Mouse (Mus musculus): ENCODE measurements at regions not wholly inside any gene's neighbourhood (a gene's known extent, or its start where the extent isn't known, plus 50 kb on each side); places are given as distances from the start of the nearest gene placed in this dataset.

DNA sequence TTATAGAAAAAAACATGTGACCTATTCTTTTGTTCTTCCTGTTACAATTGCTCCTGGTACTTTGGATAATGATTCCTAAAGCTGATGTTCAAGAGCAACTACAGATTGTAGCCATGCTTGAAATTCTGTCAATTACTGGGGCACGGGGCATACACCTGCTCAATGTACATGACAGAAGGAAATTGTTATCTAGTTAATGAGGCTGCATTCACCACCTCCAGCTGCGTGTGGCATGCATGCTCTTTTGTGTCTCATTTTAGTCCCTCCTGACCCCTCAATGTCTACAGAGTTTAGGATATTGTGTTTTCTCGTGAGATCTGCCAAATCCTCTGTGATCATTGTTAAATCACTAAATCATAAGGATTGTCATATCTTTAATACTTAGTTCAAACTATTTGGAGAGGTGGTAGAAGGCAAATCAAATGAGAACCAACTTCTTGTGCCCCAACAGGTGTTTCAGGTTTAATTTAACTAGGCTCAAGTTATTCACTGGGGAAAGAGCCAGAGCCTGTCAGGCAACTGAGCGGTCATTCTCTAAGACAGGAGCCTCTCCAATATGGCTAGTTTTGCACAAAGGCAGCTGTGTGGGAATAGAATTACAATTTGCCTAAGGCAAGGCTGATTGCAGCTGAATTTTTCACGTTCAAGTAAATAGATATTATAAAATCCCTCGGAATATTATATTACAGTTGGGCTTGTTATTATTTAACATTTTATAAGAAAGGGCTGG lies 289.9 kb upstream of the Mmadhc start:
- no peaks in the 10 kb centered on the region for H3K9me3 ChIP-seq (ENCODE audit: control insufficient read depth, low read length)
- H3K36me3 ChIP-seq (replicated peaks; ENCODE audit: control insufficient read depth, insufficient read depth), result no peaks in the 10 kb centered on the region
- H3K4me2 ChIP-seq (replicated peaks), result no peak overlapping the region
- DNase-seq (ENCODE audit: low spot score), result no peak
- no peaks in the 10 kb centered on the region for H3K27me3 ChIP-seq (ENCODE audit: control insufficient read depth, insufficient read depth, low read length)
- H3K4me1 ChIP-seq (replicated peaks; ENCODE audit: control insufficient read depth, insufficient read depth, low read length), result 0 out of 2 replicates have a peak, but pooled peaks cover 3% of the 10 kb centered on the region
- no peak overlapping the region for H3K4me3 ChIP-seq (replicated peaks; ENCODE audit: low read length)
- no peak overlapping the region for H3K27ac ChIP-seq
- 49% methylated on average over 6 of the region's 6 CpGs for WGBS
- no peak for ATAC-seq (ENCODE audit: low FRiP score)
- no peak overlapping the region for H3K9ac ChIP-seq

DNA sequence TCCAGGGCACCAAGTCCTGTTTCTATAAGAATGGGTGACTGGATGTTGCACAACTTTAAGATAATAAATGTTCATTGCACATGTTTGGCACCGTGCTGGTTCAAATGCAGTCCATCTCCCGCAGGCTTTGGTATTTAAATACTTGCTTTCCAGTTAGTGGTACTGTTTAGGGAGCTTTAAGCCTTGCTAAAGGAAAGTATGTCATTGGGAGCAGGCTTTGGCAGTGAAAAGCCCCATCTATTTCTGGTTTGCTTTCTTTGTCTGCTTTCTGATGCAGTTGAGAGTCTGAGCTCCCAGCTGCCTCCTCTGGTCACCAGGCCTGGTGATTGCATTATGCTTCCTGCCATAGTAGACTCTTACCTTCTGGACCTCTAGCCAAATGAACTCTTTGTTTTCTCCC lies 283.0 kb upstream of the Mmadhc start:
- H3K36me3 ChIP-seq (replicated peaks; ENCODE audit: control insufficient read depth, insufficient read depth), result no peaks in the 10 kb centered on the region
- no peak overlapping the region for H3K9ac ChIP-seq
- no peak for DNase-seq (ENCODE audit: low spot score)
- no peaks in the 10 kb centered on the region for H3K9me3 ChIP-seq (ENCODE audit: control insufficient read depth, low read length)
- no peak overlapping the region for H3K4me3 ChIP-seq (replicated peaks; ENCODE audit: low read length)
- ATAC-seq (ENCODE audit: low FRiP score), result no peak
- WGBS, result 86% methylated on average over 2 of the region's 2 CpGs
- H3K4me1 ChIP-seq (replicated peaks; ENCODE audit: control insufficient read depth, insufficient read depth, low read length), result no peaks in the 10 kb centered on the region
- no peaks in the 10 kb centered on the region for H3K27me3 ChIP-seq (ENCODE audit: control insufficient read depth, insufficient read depth, low read length)
- H3K4me2 ChIP-seq (replicated peaks), result no peak overlapping the region
- no peak overlapping the region for H3K27ac ChIP-seq

DNA sequence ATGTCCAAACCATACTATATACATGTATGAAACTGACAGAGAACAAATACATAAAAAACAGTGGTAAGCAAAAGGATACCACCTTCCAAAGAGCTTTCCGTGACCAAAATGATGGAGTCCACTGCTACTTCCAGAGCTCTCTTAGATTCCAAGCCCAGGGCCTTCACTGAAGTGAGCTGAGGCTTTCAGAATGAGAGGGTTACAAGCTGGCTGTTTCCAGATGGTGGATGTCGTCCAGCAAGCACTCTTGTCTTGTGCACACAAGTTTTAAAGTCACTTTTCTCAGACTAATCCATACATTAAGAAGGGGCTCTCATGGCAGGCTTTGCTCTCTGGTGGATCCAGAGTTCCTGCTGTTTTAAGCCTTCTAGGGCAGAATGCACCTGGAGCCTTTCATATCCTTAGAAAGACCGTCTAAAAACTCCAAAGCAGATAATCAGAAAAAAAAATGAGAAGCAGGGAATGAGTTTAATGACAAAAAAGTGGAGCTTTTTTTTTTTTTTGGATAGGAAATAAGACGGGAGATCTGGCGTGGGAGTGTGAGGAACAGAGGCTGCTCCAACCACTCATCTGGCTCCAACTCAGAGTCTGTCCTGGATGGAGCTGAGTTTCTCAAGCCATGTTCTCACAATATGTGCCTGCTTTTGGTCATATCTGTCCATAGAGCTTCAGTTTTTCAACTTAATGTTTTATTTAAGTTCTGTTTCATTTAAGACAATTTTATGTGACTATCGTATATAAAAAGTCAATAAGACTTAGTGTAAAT lies 281.9 kb upstream of the Mmadhc start:
- Histone ChIP-seq H3K27me3 (ENCODE audit: control insufficient read depth, insufficient read depth, low read length) (no peaks in the 10 kb centered on the region), H3K4me1 (replicated peaks; ENCODE audit: control insufficient read depth, insufficient read depth, low read length) (no peaks in the 10 kb centered on the region), H3K36me3 (replicated peaks; ENCODE audit: control insufficient read depth, insufficient read depth) (no peaks in the 10 kb centered on the region), H3K9ac (no peak overlapping the region), H3K27ac (no peak overlapping the region), H3K4me3 (replicated peaks; ENCODE audit: low read length) (no peak overlapping the region), H3K9me3 (ENCODE audit: control insufficient read depth, low read length) (no peaks in the 10 kb centered on the region), H3K4me2 (replicated peaks) (no peak overlapping the region)
- no peak for DNase-seq (ENCODE audit: low spot score)
- WGBS, result 83% methylated on average over 6 of the region's 6 CpGs
- ATAC-seq (ENCODE audit: low FRiP score), result no peak

DNA sequence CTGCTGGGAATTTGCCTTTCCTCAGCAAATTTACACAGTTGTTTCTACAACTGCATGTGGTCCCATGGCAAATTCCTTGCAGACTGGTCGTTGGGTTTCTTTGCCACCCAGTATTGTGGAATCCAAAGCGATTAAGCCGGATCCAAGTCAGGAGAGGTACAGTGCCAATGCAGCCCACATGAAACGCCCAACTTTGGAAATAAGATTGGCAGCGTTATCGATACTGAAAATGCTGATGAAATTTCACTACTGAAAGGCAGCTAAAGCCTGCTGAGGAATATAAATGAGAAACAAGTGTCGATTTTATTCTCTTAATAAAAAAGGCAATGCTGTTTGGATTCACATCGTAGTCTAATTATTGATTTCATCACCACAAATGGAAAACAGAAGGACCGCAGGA lies 281.1 kb upstream of the Mmadhc start:
- Histone ChIP-seq H3K4me2 (replicated peaks) (no peak overlapping the region), H3K9ac (no peak overlapping the region), H3K27me3 (ENCODE audit: control insufficient read depth, insufficient read depth, low read length) (no peaks in the 10 kb centered on the region), H3K4me1 (replicated peaks; ENCODE audit: control insufficient read depth, insufficient read depth, low read length) (no peaks in the 10 kb centered on the region), H3K4me3 (replicated peaks; ENCODE audit: low read length) (no peak overlapping the region), H3K27ac (no peak overlapping the region), H3K36me3 (replicated peaks; ENCODE audit: control insufficient read depth, insufficient read depth) (no peaks in the 10 kb centered on the region), H3K9me3 (ENCODE audit: control insufficient read depth, low read length) (no peaks in the 10 kb centered on the region)
- 88% methylated on average over 9 of the region's 9 CpGs for WGBS
- ATAC-seq (ENCODE audit: low FRiP score), result no peak
- no peak for DNase-seq (ENCODE audit: low spot score)

DNA sequence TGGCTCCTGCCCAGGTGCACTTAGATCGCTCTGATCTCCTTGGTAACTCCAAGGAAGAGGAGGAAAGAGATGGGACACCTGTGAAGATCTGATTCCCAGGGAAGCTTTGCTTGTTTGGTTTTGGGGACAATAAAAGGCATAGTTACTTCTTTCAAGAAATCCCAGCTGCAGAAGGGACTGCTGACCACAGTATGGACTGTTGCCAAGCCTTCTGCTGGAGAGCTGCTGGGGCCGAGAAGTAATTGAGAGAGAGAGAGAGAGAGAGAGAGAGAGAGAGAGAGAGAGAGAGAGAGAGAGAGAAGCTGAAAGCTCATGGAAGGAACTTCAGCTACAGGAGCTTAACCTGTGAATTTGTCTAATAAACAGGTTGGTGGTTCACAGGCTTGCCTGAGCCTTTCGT lies 276.9 kb upstream of the Mmadhc start:
- no peak for DNase-seq (ENCODE audit: low spot score)
- H3K36me3 ChIP-seq (replicated peaks; ENCODE audit: control insufficient read depth, insufficient read depth), result no peaks in the 10 kb centered on the region

DNA sequence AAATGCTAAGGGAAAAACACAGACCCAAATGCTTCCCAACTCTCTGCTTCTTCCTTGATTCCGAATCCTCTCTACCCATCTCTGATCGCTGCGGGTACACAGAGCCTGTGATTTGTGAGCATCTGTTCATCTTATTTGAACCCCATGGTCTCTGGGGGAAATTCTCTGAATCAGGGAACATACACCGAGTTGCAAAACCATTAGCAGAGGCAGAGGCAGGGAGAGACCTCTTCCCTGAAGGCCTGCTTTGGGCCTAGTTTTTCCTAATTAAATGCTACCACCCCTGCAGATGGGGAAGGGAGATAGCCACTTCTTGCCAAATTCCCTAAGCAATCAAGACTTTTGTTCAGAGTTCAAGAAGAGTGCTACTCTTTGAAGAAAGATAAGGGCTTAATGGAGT lies 274.4 kb upstream of the Mmadhc start:
- 40% methylated on average over 4 of the region's 4 CpGs for whole genome bisulfite sequencing
- Histone ChIP-seq H3K36me3 (replicated peaks; ENCODE audit: control insufficient read depth, insufficient read depth) (no peaks in the 10 kb centered on the region), H3K4me2 (replicated peaks) (no peak overlapping the region), H3K9me3 (ENCODE audit: control insufficient read depth, low read length) (no peaks in the 10 kb centered on the region), H3K4me3 (replicated peaks; ENCODE audit: low read length) (no peak overlapping the region), H3K9ac (no peak overlapping the region), H3K27ac (no peak overlapping the region), H3K27me3 (ENCODE audit: control insufficient read depth, insufficient read depth, low read length) (no peaks in the 10 kb centered on the region), H3K4me1 (replicated peaks; ENCODE audit: control insufficient read depth, insufficient read depth, low read length) (peaks cover 18% of the 10 kb centered on the region)
- no peak for DNase-seq (ENCODE audit: low spot score)
- no peak for ATAC-seq (ENCODE audit: low FRiP score)

More for the DNA sequence above, 276.9 kb upstream of the Mmadhc start:
- Histone ChIP-seq H3K4me2 (replicated peaks) (no peak overlapping the region), H3K9me3 (ENCODE audit: control insufficient read depth, low read length) (no peaks in the 10 kb centered on the region), H3K9ac (no peak overlapping the region), H3K27ac (no peak overlapping the region), H3K4me1 (replicated peaks; ENCODE audit: control insufficient read depth, insufficient read depth, low read length) (peaks cover 13% of the 10 kb centered on the region), H3K4me3 (replicated peaks; ENCODE audit: low read length) (no peak overlapping the region), H3K27me3 (ENCODE audit: control insufficient read depth, insufficient read depth, low read length) (no peaks in the 10 kb centered on the region)
- whole genome bisulfite sequencing, result 71% methylated on average over 3 of the region's 3 CpGs
- no peak for ATAC-seq (ENCODE audit: low FRiP score)

DNA sequence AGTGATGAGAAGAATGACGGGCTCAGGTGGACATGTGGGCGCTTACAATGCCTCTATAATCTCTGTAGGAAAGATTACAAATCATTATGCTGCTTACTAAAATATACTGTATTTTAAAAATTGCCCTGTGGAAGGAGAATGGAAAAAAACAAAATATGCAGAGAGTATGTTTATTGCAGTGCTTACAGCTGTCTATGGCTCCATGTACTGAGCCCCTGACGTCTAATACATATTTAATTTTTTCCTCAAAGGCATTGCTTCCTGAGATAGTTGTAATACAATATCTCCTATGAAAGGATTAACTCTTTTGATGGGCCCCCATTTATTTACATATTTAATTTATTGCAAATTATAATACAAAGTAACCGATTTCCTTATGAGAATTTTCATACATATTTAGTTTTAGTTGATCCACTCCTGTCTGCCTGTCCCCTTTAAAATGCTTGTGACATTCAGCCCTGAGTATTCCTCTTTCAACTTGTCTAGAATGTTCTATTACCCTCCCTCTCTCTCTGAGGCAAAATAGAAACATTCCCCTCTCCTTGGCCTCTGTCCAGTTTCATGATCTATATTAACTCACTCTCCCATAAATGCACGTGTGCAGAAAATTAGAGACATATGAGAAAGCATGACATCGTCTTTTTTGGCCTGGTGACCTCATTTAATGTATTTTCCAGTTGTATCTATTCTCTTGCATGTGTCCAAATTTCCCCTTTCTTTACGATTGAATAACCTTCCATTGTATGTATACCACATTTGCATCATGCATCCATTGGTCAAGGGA lies 273.1 kb upstream of the Mmadhc start:
- H3K9ac ChIP-seq, result no peak overlapping the region
- H3K4me3 ChIP-seq (replicated peaks; ENCODE audit: low read length), result no peak overlapping the region
- ATAC-seq (ENCODE audit: low FRiP score) (no peak), DNase-seq (ENCODE audit: low spot score) (no peak)
- H3K4me2 ChIP-seq (replicated peaks), result no peak overlapping the region
- H3K27me3 ChIP-seq (ENCODE audit: control insufficient read depth, insufficient read depth, low read length), result no peaks in the 10 kb centered on the region
- H3K4me1 ChIP-seq (replicated peaks; ENCODE audit: control insufficient read depth, insufficient read depth, low read length), result peaks cover 18% of the 10 kb centered on the region
- WGBS, result 67% methylated on average over 7 of the region's 7 CpGs
- no peaks in the 10 kb centered on the region for H3K36me3 ChIP-seq (replicated peaks; ENCODE audit: control insufficient read depth, insufficient read depth)
- no peaks in the 10 kb centered on the region for H3K9me3 ChIP-seq (ENCODE audit: control insufficient read depth, low read length)
- no peak overlapping the region for H3K27ac ChIP-seq

DNA sequence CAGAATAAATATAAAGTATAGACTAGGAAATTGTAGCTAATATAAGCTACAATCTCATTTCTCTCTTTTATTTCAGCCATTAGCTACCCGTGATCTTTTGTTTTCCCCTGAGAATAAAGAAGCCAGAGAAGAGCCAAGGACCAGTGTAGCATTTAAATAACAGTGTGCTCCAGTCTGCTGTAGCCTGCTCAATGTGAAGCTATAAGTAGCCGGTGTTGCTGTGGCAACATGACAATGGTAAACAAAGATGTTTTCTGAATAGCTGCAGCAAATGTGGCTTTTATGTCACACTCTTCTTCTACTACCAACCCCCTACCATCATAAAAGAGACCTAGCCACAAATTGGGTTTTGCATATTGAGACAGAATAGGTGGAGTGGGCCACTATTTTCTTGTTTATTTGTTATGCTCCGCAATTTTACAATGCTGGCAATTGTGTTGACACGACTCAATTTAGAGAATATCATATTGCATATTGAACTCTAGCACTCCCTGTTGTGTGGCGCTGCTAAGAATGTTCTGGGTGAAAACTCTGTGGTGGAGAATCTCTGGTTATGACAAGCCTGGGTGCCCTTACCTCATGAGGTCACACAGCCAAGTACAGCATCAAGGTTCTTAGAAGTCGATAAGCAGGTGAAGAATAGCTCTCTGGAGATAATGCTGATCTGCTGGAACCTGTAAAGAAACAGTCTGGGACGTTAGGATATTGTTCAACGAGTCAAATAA lies 272.3 kb upstream of the Mmadhc start:
- no peak overlapping the region for H3K4me2 ChIP-seq (replicated peaks)
- H3K4me3 ChIP-seq (replicated peaks; ENCODE audit: low read length), result no peak overlapping the region
- 37% methylated on average over 8 of the region's 8 CpGs for WGBS
- DNase-seq (ENCODE audit: low spot score) (peak; percentile 50), ATAC-seq (ENCODE audit: low FRiP score) (peak; percentile 70; the same call in 1 of the 2 replicates)
- H3K9me3 ChIP-seq (ENCODE audit: control insufficient read depth, low read length), result no peaks in the 10 kb centered on the region
- no peaks in the 10 kb centered on the region for H3K36me3 ChIP-seq (replicated peaks; ENCODE audit: control insufficient read depth, insufficient read depth)
- no peak overlapping the region for H3K27ac ChIP-seq
- peaks cover 18% of the 10 kb centered on the region for H3K4me1 ChIP-seq (replicated peaks; ENCODE audit: control insufficient read depth, insufficient read depth, low read length)
- no peak overlapping the region for H3K9ac ChIP-seq
- no peaks in the 10 kb centered on the region for H3K27me3 ChIP-seq (ENCODE audit: control insufficient read depth, insufficient read depth, low read length)

DNA sequence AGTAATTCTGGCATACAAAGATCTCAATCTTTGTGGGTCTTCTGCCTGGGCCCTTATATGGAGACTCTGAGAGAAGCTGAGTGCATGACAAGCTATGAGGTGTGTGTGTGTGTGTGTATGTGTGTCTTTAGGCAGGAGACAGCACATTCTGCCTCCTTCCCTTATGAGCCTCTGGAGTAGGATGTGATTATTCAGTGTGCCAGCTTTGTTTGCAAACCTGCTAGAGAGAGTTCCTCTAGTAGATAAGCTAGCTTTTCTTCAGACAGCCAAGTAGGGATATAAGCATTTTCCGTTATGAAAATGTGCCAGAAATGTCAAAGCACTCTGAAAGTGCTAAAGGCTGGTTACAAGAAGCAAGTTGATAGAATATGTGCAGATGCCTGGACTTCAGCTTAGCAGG lies 270.9 kb upstream of the Mmadhc start:
- WGBS, result 86% methylated on average over 1 of the region's 1 CpGs

More for the DNA sequence above, 270.9 kb upstream of the Mmadhc start:
- peaks cover 18% of the 10 kb centered on the region for H3K4me1 ChIP-seq (replicated peaks; ENCODE audit: control insufficient read depth, insufficient read depth, low read length)
- no peak overlapping the region for H3K9ac ChIP-seq
- DNase-seq (ENCODE audit: low spot score) (no peak), ATAC-seq (ENCODE audit: low FRiP score) (no peak)
- H3K27ac ChIP-seq, result peak overlapping the region; percentile 5; the same call in 1 of the 2 replicates
- no peak overlapping the region for H3K4me3 ChIP-seq (replicated peaks; ENCODE audit: low read length)
- no peaks in the 10 kb centered on the region for H3K27me3 ChIP-seq (ENCODE audit: control insufficient read depth, insufficient read depth, low read length)
- no peaks in the 10 kb centered on the region for H3K36me3 ChIP-seq (replicated peaks; ENCODE audit: control insufficient read depth, insufficient read depth)
- H3K4me2 ChIP-seq (replicated peaks), result no peak overlapping the region
- H3K9me3 ChIP-seq (ENCODE audit: control insufficient read depth, low read length), result no peaks in the 10 kb centered on the region
